Mouse (Mus musculus): ENCODE results near the gene Plet1. TPM values are rescaled to one million over a fixed set of nuclear protein-coding genes. Genes with fewer than 3 reads are reported as not detected.

Gene Plet1
- polyA plus RNA-seq, 1 experiment from 2014 or later, result 0.32 TPM

GRCm38 (mm10) chr9:50527860-50528259 is 33.5 kb downstream of the Plet1 start:
- DNase-seq (ENCODE audit: low spot score) (no peak), ATAC-seq (replicated peaks; ENCODE audit: insufficient number of reproducible peaks, low FRiP score, low TSS enrichment, low read depth) (peak; percentile 20; the same call in 1 of the 2 replicates)
- H3K36me3 ChIP-seq (replicated peaks; ENCODE audit: control insufficient read depth, insufficient read depth, low read depth, low read length), result no peaks in the 10 kb centered on the region
- 43% methylated on average over 7 of the region's 7 CpGs for WGBS
- H3K27ac ChIP-seq (replicated peaks; ENCODE audit: low read depth, low read length), result no peak overlapping the region
- peak overlapping the region; percentile 68 for H3K4me3 ChIP-seq (ENCODE audit: low read depth, low read length)
- no peaks in the 10 kb centered on the region for H3K4me1 ChIP-seq (ENCODE audit: control insufficient read depth, insufficient read depth, low read length)
- peak overlapping the region; percentile 68 for H3K9ac ChIP-seq (replicated peaks; ENCODE audit: low read length)
- H3K27me3 ChIP-seq (ENCODE audit: control insufficient read depth, insufficient read depth, low read length), result no peaks in the 10 kb centered on the region
- H3K9me3 ChIP-seq (replicated peaks; ENCODE audit: control insufficient read depth, low read length), result no peaks in the 10 kb centered on the region
- H3K4me2 ChIP-seq (ENCODE audit: low read depth, low read length), result peak overlapping the region; percentile 58

- no peaks in the 10 kb centered on the region for H3K36me3 ChIP-seq (replicated peaks; ENCODE audit: control insufficient read depth, insufficient read depth, low read depth, low read length)
- DNase-seq (ENCODE audit: low spot score) (peak; percentile 99), ATAC-seq (replicated peaks; ENCODE audit: insufficient number of reproducible peaks, low FRiP score, low TSS enrichment, low read depth) (peak; percentile 97)
- H3K4me2 ChIP-seq (ENCODE audit: low read depth, low read length), result peak within 1 kb of the TSS; percentile 58
- under 1% methylated on average over 54 of the region's 54 CpGs for WGBS
- H3K27ac ChIP-seq (replicated peaks; ENCODE audit: low read depth, low read length), result no peak within 1 kb of the TSS
- H3K9ac ChIP-seq (replicated peaks; ENCODE audit: low read length), result peak within 1 kb of the TSS; percentile 68
- H3K4me3 ChIP-seq (ENCODE audit: low read depth, low read length), result peak within 1 kb of the TSS; percentile 68
- H3K27me3 ChIP-seq (ENCODE audit: control insufficient read depth, insufficient read depth, low read length), result no peaks in the 10 kb centered on the region
- no peaks in the 10 kb centered on the region for H3K9me3 ChIP-seq (replicated peaks; ENCODE audit: control insufficient read depth, low read length)
- H3K4me1 ChIP-seq (ENCODE audit: control insufficient read depth, insufficient read depth, low read length), result no peaks in the 10 kb centered on the region
Measured at GRCm38 (mm10) chr9:50528293-50528892, 34.1 kb downstream of the Plet1 start, which contains the start of gene Pts. Gene Pts, minus strand, starts transcription at chr9:50528724.

GRCm38 (mm10) chr9:50530890-50531289 is 36.6 kb downstream of the Plet1 start:
- H3K27me3 ChIP-seq (ENCODE audit: control insufficient read depth, insufficient read depth, low read length), result no peaks in the 10 kb centered on the region
- no peaks in the 10 kb centered on the region for H3K9me3 ChIP-seq (replicated peaks; ENCODE audit: control insufficient read depth, low read length)
- no peak overlapping the region for H3K9ac ChIP-seq (replicated peaks; ENCODE audit: low read length)
- WGBS, result 24% methylated on average over 2 of the region's 2 CpGs
- no peaks in the 10 kb centered on the region for H3K36me3 ChIP-seq (replicated peaks; ENCODE audit: control insufficient read depth, insufficient read depth, low read depth, low read length)
- no peak overlapping the region for H3K27ac ChIP-seq (replicated peaks; ENCODE audit: low read depth, low read length)
- H3K4me2 ChIP-seq (ENCODE audit: low read depth, low read length), result no peak overlapping the region
- H3K4me3 ChIP-seq (ENCODE audit: low read depth, low read length), result no peak overlapping the region
- no peaks in the 10 kb centered on the region for H3K4me1 ChIP-seq (ENCODE audit: control insufficient read depth, insufficient read depth, low read length)
- peak; percentile 42 for DNase-seq (ENCODE audit: low spot score)
- ATAC-seq (replicated peaks; ENCODE audit: insufficient number of reproducible peaks, low FRiP score, low TSS enrichment, low read depth), result no peak

GRCm38 (mm10) chr9:50533328-50533727 is 39.0 kb downstream of the Plet1 start:
- H3K4me3 ChIP-seq (ENCODE audit: low read depth, low read length), result no peak overlapping the region
- no peak overlapping the region for H3K9ac ChIP-seq (replicated peaks; ENCODE audit: low read length)
- H3K27me3 ChIP-seq (ENCODE audit: control insufficient read depth, insufficient read depth, low read length), result no peaks in the 10 kb centered on the region
- H3K4me1 ChIP-seq (ENCODE audit: control insufficient read depth, insufficient read depth, low read length), result no peaks in the 10 kb centered on the region
- H3K27ac ChIP-seq (replicated peaks; ENCODE audit: low read depth, low read length), result no peak overlapping the region
- 84% methylated on average over 11 of the region's 11 CpGs for WGBS
- ATAC-seq (replicated peaks; ENCODE audit: insufficient number of reproducible peaks, low FRiP score, low TSS enrichment, low read depth), result no peak
- no peak overlapping the region for H3K4me2 ChIP-seq (ENCODE audit: low read depth, low read length)
- DNase-seq (ENCODE audit: low spot score), result no peak
- H3K9me3 ChIP-seq (replicated peaks; ENCODE audit: control insufficient read depth, low read length), result no peaks in the 10 kb centered on the region
- no peaks in the 10 kb centered on the region for H3K36me3 ChIP-seq (replicated peaks; ENCODE audit: control insufficient read depth, insufficient read depth, low read depth, low read length)

DNA sequence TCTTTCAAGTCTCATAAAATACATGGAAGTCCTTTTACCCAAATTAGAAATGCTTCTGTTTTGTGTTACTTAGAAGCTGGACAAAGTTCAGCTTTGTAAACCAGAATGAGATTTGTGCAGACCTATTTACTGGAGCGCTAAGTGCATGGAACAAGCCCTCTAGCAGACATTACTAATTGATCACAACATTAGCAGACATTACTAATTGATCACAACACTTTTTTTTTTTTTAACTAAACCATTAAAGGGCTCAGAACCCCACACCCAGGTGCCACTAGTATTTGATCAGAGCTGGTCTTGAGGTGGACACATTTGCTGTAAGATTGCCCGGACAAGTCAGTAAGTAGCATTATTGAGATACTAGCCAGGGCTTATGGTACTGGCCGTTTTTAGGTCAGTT is 39.5 kb downstream of the Plet1 start:
- Histone ChIP-seq H3K9ac (replicated peaks; ENCODE audit: low read length) (no peak overlapping the region), H3K27me3 (ENCODE audit: control insufficient read depth, insufficient read depth, low read length) (no peaks in the 10 kb centered on the region), H3K4me1 (ENCODE audit: control insufficient read depth, insufficient read depth, low read length) (no peaks in the 10 kb centered on the region), H3K4me3 (ENCODE audit: low read depth, low read length) (no peak overlapping the region), H3K4me2 (ENCODE audit: low read depth, low read length) (no peak overlapping the region), H3K36me3 (replicated peaks; ENCODE audit: control insufficient read depth, insufficient read depth, low read depth, low read length) (no peaks in the 10 kb centered on the region), H3K27ac (replicated peaks; ENCODE audit: low read depth, low read length) (no peak overlapping the region), H3K9me3 (replicated peaks; ENCODE audit: control insufficient read depth, low read length) (no peaks in the 10 kb centered on the region)
- DNase-seq (ENCODE audit: low spot score) (no peak), ATAC-seq (replicated peaks; ENCODE audit: insufficient number of reproducible peaks, low FRiP score, low TSS enrichment, low read depth) (no peak)
- WGBS, result 76% methylated on average over 3 of the region's 3 CpGs

GRCm38 (mm10) chr9:50535930-50536329 is 41.6 kb downstream of the Plet1 start:
- Histone ChIP-seq H3K9me3 (replicated peaks; ENCODE audit: control insufficient read depth, low read length) (no peaks in the 10 kb centered on the region), H3K4me2 (ENCODE audit: low read depth, low read length) (no peak overlapping the region), H3K4me3 (ENCODE audit: low read depth, low read length) (no peak overlapping the region), H3K27me3 (ENCODE audit: control insufficient read depth, insufficient read depth, low read length) (no peaks in the 10 kb centered on the region), H3K36me3 (replicated peaks; ENCODE audit: control insufficient read depth, insufficient read depth, low read depth, low read length) (no peaks in the 10 kb centered on the region), H3K9ac (replicated peaks; ENCODE audit: low read length) (no peak overlapping the region), H3K4me1 (ENCODE audit: control insufficient read depth, insufficient read depth, low read length) (no peaks in the 10 kb centered on the region), H3K27ac (replicated peaks; ENCODE audit: low read depth, low read length) (no peak overlapping the region)
- DNase-seq (ENCODE audit: low spot score) (no peak), ATAC-seq (replicated peaks; ENCODE audit: insufficient number of reproducible peaks, low FRiP score, low TSS enrichment, low read depth) (no peak)
- 89% methylated on average over 5 of the region's 5 CpGs for WGBS

GRCm38 (mm10) chr9:50536603-50537135 is 42.3 kb downstream of the Plet1 start:
- H3K9me3 ChIP-seq (replicated peaks; ENCODE audit: control insufficient read depth, low read length), result no peaks in the 10 kb centered on the region
- no peak overlapping the region for H3K4me3 ChIP-seq (ENCODE audit: low read depth, low read length)

DNA sequence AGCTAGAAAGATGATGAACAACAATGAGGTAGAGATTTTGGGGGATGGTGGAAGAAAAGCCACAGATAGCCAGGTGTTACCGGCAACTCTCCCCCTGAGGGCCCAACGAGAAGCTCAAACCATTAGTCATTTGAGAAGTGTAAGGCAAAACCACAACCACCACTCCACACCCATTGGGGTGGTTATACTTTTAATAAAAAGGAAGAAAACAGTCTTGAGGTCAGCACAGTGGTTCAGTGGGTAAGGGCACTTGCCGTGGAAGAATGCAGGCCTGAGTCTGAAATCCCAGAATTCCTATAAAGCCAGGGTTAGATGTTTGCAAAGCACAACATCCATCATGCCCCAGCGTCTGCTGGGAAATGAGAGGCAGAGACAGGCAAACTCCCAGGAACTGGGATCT is 43.0 kb downstream of the Plet1 start:
- Histone ChIP-seq H3K9ac (replicated peaks; ENCODE audit: low read length) (no peak overlapping the region), H3K27me3 (ENCODE audit: control insufficient read depth, insufficient read depth, low read length) (no peaks in the 10 kb centered on the region), H3K4me2 (ENCODE audit: low read depth, low read length) (no peak overlapping the region), H3K4me1 (ENCODE audit: control insufficient read depth, insufficient read depth, low read length) (no peaks in the 10 kb centered on the region), H3K27ac (replicated peaks; ENCODE audit: low read depth, low read length) (no peak overlapping the region), H3K36me3 (replicated peaks; ENCODE audit: control insufficient read depth, insufficient read depth, low read depth, low read length) (no peaks in the 10 kb centered on the region), H3K4me3 (ENCODE audit: low read depth, low read length) (no peak overlapping the region), H3K9me3 (replicated peaks; ENCODE audit: control insufficient read depth, low read length) (no peaks in the 10 kb centered on the region)
- DNase-seq (ENCODE audit: low spot score) (no peak), ATAC-seq (replicated peaks; ENCODE audit: insufficient number of reproducible peaks, low FRiP score, low TSS enrichment, low read depth) (no peak)
- WGBS, result 80% methylated on average over 4 of the region's 4 CpGs

More at GRCm38 (mm10) chr9:50536603-50537135, 42.3 kb downstream of the Plet1 start:
- ATAC-seq (replicated peaks; ENCODE audit: insufficient number of reproducible peaks, low FRiP score, low TSS enrichment, low read depth), result no peak
- WGBS, result 84% methylated on average over 7 of the region's 7 CpGs
- no peak for DNase-seq (ENCODE audit: low spot score)
- Histone ChIP-seq H3K27me3 (ENCODE audit: control insufficient read depth, insufficient read depth, low read length) (no peaks in the 10 kb centered on the region), H3K27ac (replicated peaks; ENCODE audit: low read depth, low read length) (no peak overlapping the region), H3K4me2 (ENCODE audit: low read depth, low read length) (no peak overlapping the region), H3K9ac (replicated peaks; ENCODE audit: low read length) (no peak overlapping the region), H3K36me3 (replicated peaks; ENCODE audit: control insufficient read depth, insufficient read depth, low read depth, low read length) (no peaks in the 10 kb centered on the region), H3K4me1 (ENCODE audit: control insufficient read depth, insufficient read depth, low read length) (no peaks in the 10 kb centered on the region)
